Mouse (Mus musculus) midbrain, embryonic 14.5 days (tissue): Measurements from ENCODE around the gene 6330403K07Rik. TPM values are rescaled to one million over a fixed set of nuclear protein-coding genes. Genes with fewer than 3 reads are reported as not detected.

Source experiments
- ATAC-seq: fragments of 200-750 bp; cut with Nextera tagmentation; 2 replicates; pipeline ENCODE4 v1.8.0; 2017; ENCODE audit warnings: moderate number of reproducible peaks, moderate library complexity; ENCODE audit not compliant: low FRiP score, low TSS enrichment
- DNase-seq: peaks from one replicate; pipeline ENCODE4 v3.0.0-alpha.2; 2015
- H3K27ac ChIP-seq: fragments of 300-500 bp; sonication (generic); replicated peaks from 2 replicates; pipeline ENCODE4 v1.5.1; 2014; ENCODE audit warnings: mild to moderate bottlenecking, low read depth, low read length, moderate library complexity
- H3K27me3 ChIP-seq: fragments of 300-500 bp; sonication (generic); 2 replicates; pipeline ENCODE4 v1.6.1; 2014; ENCODE audit warnings: low read length, control low read depth, mixed read lengths; ENCODE audit not compliant: control insufficient read depth, insufficient read depth
- H3K36me3 ChIP-seq: fragments of 300-500 bp; sonication (generic); 2 replicates; pipeline ENCODE4 v1.6.1; 2014; ENCODE audit warnings: low read length, control low read depth; ENCODE audit not compliant: control insufficient read depth, insufficient read depth
- H3K4me1 ChIP-seq: fragments of 300-500 bp; sonication (generic); 2 replicates; pipeline ENCODE4 v1.6.1; 2014; ENCODE audit warnings: mild to moderate bottlenecking, antibody characterized with exemption, low read length, control low read depth; ENCODE audit not compliant: control insufficient read depth, insufficient read depth
- H3K4me2 ChIP-seq: fragments of 300-500 bp; sonication (generic); 2 replicates; pipeline ENCODE4 v1.6.1; 2014; ENCODE audit warnings: mild to moderate bottlenecking, low read length, moderate library complexity
- H3K4me3 ChIP-seq: fragments of 300-500 bp; sonication (generic); replicated peaks from 2 replicates; pipeline ENCODE4 v1.5.1; 2014; ENCODE audit warnings: low read depth, low read length
- H3K9ac ChIP-seq: fragments of 300-500 bp; sonication (generic); replicated peaks from 2 replicates; pipeline ENCODE4 v1.6.1; 2014; ENCODE audit warnings: mild to moderate bottlenecking, low read length, moderate library complexity
- H3K9me3 ChIP-seq: fragments of 300-500 bp; sonication (generic); 2 replicates; pipeline ENCODE4 v1.6.1; 2016; ENCODE audit warnings: low read length, control low read depth, mixed read lengths; ENCODE audit not compliant: control insufficient read depth
- WGBS: fragments of 180-500 bp; shearing (Covaris S2); extraction: QIAGEN DNeasy Blood & Tissue Kit; methylation state at CpG from one replicate; pipeline ENCODE4 v1.1.7; 2014; 5-methylcytosine and 5-hydroxymethylcytosine counted together
- polyA plus RNA-seq: library from polyadenylated mRNA; unstranded; fragments of >200 nt; fragmentation: Nextera tagmentation; extraction: Ambion mirVana; gene quantifications from 2 replicates; pipeline ENCODE4 v1.2.1, GENCODE M21; 2014

6330403K07Rik gene
- polyA plus RNA-seq, 1 experiment from 2014 or later: 317 TPM

DNA sequence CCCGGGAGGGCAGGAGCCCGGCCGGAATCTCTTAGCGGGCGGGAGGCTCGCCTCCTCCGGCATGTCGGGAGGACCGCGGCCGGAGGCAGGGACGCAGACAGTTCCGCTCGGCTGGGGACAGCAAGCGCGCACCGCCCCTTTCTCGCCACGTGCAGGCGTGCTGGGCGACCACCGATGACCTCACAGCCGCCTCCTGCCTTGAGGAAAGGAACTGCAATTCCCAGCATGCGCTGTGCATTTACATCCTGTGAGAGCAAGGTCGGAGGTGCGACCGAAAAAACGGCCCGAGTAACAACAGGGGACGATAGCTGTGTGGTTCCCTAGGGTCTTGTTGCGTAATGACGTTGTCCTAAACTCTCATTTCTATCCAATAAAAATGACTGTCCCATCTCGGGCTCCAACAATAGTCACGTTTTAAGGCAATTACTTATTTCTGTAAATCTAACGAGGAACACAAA is 29.0 kb downstream of the 6330403K07Rik start, which contains the start of gene Dhx33:
Gene Dhx33, minus strand, starts transcription at position 122 of the 458 bp plus-strand sequence.
- Histone ChIP-seq H3K9me3 (no peaks in the 10 kb centered on the region), H3K36me3 (peaks cover 21% of the 10 kb centered on the region), H3K27me3 (no peaks in the 10 kb centered on the region), H3K9ac (peak within 1 kb of the TSS; percentile 70), H3K4me2 (peak within 1 kb of the TSS; percentile 91), H3K4me3 (peak within 1 kb of the TSS; percentile 82), H3K4me1 (peaks cover 15% of the 10 kb centered on the region), H3K27ac (peak within 1 kb of the TSS; percentile 75)
- peak; percentile 98 for DNase-seq
- 0% methylated on average over 35 of the region's 35 CpGs for WGBS
- ATAC-seq: peak; percentile 98

DNA sequence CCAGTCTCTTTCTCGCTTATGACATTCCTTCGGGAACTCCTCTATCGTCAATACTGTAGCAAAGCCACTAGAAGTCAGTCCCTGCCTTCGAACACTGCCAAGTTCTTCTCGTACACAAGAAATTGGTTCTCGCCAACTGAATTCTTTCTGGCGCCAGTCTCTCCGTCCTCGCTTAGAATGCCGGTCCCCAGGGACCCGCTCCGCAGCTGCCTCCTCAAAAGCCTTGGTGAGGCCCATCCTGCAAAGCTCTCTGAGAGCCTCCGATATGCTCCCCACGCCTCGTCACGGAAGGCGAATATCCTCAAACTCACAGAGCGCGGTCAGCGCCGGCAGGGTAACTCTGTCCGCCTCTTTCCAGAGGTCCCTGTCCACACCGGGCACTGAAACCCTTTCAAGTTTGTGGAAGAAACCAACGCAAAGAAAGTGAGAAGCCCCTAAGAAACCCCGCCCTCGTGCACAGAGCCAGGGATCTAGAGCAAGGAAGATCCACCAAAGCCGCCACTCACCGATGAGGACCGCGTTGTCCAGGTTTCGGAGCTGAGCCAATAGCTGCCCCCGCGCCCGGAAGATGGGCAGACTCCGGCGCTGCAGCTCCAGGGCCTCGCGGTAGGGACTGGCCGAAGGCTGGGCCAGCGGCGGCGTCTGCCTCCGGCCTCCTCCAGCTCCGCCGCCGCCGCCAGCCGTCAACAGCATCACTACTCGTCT is 29.6 kb downstream of the 6330403K07Rik start:
- Histone ChIP-seq H3K9ac (peak overlapping the region; percentile 70), H3K9me3 (no peaks in the 10 kb centered on the region), H3K36me3 (peaks cover 21% of the 10 kb centered on the region), H3K4me3 (peak overlapping the region; percentile 82), H3K27ac (peak overlapping the region; percentile 75), H3K27me3 (no peaks in the 10 kb centered on the region), H3K4me1 (peaks cover 15% of the 10 kb centered on the region), H3K4me2 (peak overlapping the region; percentile 91)
- ATAC-seq (peak; percentile 79; the same call in 1 of the 2 replicates), DNase-seq (peak; percentile 65)
- under 1% methylated on average over 49 of the region's 49 CpGs for WGBS

DNA sequence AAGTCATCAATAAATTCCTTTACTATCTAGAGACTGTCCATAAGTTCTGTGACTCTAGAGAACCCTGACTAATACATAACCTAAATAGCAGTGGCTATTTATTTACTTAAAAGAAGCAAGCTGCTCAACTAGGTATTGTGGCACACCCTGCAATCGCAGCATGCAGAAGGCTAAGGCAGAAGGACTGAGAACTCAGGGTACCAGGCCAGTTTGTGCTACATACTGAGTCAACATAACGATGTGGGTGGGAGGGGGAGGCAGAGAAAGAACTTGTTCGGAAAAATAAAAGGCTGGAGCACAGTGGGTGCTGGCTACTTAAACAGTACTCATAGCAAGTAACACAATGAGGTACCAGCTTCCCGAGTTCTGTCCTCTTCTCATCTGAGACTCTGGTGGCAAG is 32.1 kb downstream of the 6330403K07Rik start:
- no peaks in the 10 kb centered on the region for H3K27me3 ChIP-seq
- peaks cover 40% of the 10 kb centered on the region for H3K36me3 ChIP-seq
- no peak overlapping the region for H3K27ac ChIP-seq
- H3K4me1 ChIP-seq: peaks cover 15% of the 10 kb centered on the region
- no peak overlapping the region for H3K4me2 ChIP-seq
- no peaks in the 10 kb centered on the region for H3K9me3 ChIP-seq
- 88% methylated on average over 4 of the region's 4 CpGs for WGBS
- H3K4me3 ChIP-seq: no peak overlapping the region
- ATAC-seq: no peak
- no peak for DNase-seq
- H3K9ac ChIP-seq: no peak overlapping the region

DNA sequence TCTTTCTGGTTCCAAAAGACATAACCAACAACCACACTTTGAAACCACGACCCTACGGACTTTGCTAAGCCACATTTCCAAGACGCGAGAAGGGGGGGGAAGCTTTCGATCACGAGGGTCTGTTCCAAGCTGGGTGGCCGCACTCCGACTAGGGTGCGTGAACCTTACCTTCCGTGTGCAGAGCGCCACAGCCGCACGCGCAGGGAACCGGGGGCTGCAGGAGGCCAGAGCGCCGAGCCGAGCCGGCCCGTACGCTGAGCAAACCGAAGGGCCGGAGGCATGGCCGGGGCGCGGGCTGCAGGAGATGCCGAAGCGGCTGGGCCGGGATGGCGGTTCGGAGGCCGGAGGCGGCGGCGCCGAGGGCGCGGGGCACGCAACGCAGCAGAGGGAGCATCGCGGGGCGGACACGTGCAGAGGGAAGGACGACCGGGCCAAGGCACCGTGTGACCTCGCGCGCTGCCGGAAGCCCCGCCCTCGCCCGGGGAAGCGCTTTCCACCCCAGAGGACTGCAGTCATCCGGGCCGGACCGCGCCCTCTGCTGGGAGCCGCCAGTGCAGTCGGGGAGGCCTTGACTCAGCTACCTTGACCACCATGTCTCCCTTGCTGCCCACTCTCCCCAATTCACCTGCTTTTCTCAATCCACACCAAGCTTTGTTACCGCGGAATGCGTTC is 50.6 kb downstream of the 6330403K07Rik start, which contains the start of gene C1qbp:
Gene C1qbp, minus strand, starts transcription at position 470 of the 672 bp plus-strand sequence.
- Histone ChIP-seq H3K4me2 (peak within 1 kb of the TSS; percentile 60), H3K27ac (0 out of 2 replicates have a peak within 1 kb of the TSS, but pooled peaks have one; percentile 10), H3K27me3 (no peaks in the 10 kb centered on the region), H3K4me3 (peak within 1 kb of the TSS; percentile 96), H3K36me3 (peaks cover 68% of the 10 kb centered on the region), H3K9ac (peak within 1 kb of the TSS; percentile 81), H3K4me1 (peaks cover 9% of the 10 kb centered on the region), H3K9me3 (no peaks in the 10 kb centered on the region)
- under 1% methylated on average over 60 of the region's 64 CpGs for WGBS
- ATAC-seq: peak; percentile 94
- peak; percentile 95 for DNase-seq

DNA sequence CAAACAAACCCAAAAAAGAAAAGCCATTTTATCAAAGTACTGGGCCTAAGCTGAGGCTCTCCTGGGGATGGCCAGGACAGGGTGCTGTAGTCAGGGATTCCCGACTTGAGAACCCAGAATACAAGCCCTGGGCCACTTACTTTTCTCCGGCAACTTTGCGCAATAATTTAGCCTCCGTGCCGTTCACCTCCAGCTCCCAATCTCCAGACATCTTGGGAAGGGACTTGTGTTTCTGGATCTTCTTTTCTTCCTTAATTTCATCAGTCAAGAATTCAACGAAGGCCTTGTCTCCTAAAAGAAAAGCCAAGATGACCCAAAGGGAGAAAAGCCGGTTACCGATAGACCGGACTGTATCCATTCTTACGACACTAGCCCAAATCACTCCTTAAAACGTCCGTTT is 51.3 kb downstream of the 6330403K07Rik start:
- no peak for DNase-seq
- H3K4me1 ChIP-seq: peaks cover 9% of the 10 kb centered on the region
- ATAC-seq: no peak
- no peaks in the 10 kb centered on the region for H3K9me3 ChIP-seq
- peak overlapping the region; percentile 96 for H3K4me3 ChIP-seq
- peak overlapping the region; percentile 81 for H3K9ac ChIP-seq
- 13% methylated on average over 12 of the region's 12 CpGs for WGBS
- H3K27ac ChIP-seq: no peak overlapping the region
- H3K36me3 ChIP-seq: peaks cover 68% of the 10 kb centered on the region
- no peaks in the 10 kb centered on the region for H3K27me3 ChIP-seq
- H3K4me2 ChIP-seq: peak overlapping the region; percentile 60

Other genes with a start within 250 kb of the 6330403K07Rik start
- 0.39 TPM in 1 of 2 replicates, not detected in the other for gene Scimp, start 220.9 kb downstream of the 6330403K07Rik start, polyA plus RNA-seq
- gene Rabep1, start 188.7 kb downstream of the 6330403K07Rik start, polyA plus RNA-seq: 69.9 and 77.0 TPM in 2 replicates
- gene Nup88, start 63.5 kb downstream of the 6330403K07Rik start, polyA plus RNA-seq: 116 and 140 TPM in 2 replicates
- 62.9 and 75.8 TPM in 2 replicates for gene Rpain, start 63.3 kb downstream of the 6330403K07Rik start, polyA plus RNA-seq
- gene C1qbp, start 50.5 kb downstream of the 6330403K07Rik start, polyA plus RNA-seq: 170 and 178 TPM in 2 replicates
- gene Dhx33, start 29.1 kb downstream of the 6330403K07Rik start, polyA plus RNA-seq: 12.4 and 17.1 TPM in 2 replicates
- 20.9 and 29.7 TPM in 2 replicates for gene Mis12, start 13.9 kb downstream of the 6330403K07Rik start, polyA plus RNA-seq
- 23.3 and 35.7 TPM in 2 replicates for gene Derl2, start 13.7 kb downstream of the 6330403K07Rik start, polyA plus RNA-seq
- gene Nlrp1a, start 111.2 kb upstream of the 6330403K07Rik start, polyA plus RNA-seq: not detected in 2 replicates
- gene Nlrp1b, start 197.2 kb upstream of the 6330403K07Rik start, polyA plus RNA-seq: not detected in 2 replicates